Mouse (Mus musculus): Measurements from ENCODE around the gene Tfap2a.

GRCm38 (mm10) chr13:40719066-40719740 lies 19.0 kb downstream of the Tfap2a start:
- TF ChIP-seq CTCF (IDR thresholded peaks at IDR 0.05; ENCODE audit: low read depth) (no peak), EP300 (IDR thresholded peaks at IDR 0.05; ENCODE audit: low read depth) (no peak)

Measured in liver, postnatal 0 days (tissue).